Mouse (Mus musculus): Measurements from ENCODE around the gene Eya3.

DNA sequence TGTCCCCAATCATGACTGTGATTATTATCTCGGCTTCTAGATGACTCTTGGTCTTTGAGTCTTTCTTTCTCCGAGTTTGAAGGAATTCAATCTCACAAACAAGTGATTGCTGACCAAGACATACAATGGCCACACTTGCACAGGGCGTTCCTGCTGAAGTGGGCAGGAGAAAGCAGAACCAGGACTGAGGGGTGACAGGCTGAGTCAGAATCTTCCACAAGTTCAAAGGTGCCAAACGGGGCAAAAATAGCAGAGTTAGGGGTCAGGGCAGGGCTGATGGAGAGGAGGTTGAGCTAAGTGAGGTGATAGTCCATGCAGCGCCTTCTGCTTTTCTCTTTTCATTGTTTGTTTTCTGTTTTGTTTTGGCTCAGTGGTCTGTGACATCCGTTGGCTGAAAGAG is 38.3 kb upstream of the Eya3 start:
- TF ChIP-seq MAX (IDR thresholded peaks at IDR 0.05) (no peak), USF1 (IDR thresholded peaks at IDR 0.05; ENCODE audit: low read depth) (no peak), CTCF (IDR thresholded peaks at IDR 0.05; ENCODE audit: control insufficient read depth, insufficient read depth, insufficient read length) (no peak), MYOG (IDR thresholded peaks at IDR 0.05; ENCODE audit: control insufficient read depth, extremely low read depth, insufficient read length) (no peak), FOSL1 (IDR thresholded peaks at IDR 0.05; ENCODE audit: insufficient read depth, low read length, poor library complexity, severe bottlenecking) (no peak), CEBPB (IDR thresholded peaks at IDR 0.05; ENCODE audit: low read depth) (no peak), MYOD1 (IDR thresholded peaks at IDR 0.05; ENCODE audit: control insufficient read depth, insufficient read length, low read depth) (no peak)
